Mouse (Mus musculus): ENCODE measurements around the gene Cenpu.
A peak's percentile ranks its signal among the peaks of the same experiment; 100 is the strongest.

The Cenpu gene

DNA sequence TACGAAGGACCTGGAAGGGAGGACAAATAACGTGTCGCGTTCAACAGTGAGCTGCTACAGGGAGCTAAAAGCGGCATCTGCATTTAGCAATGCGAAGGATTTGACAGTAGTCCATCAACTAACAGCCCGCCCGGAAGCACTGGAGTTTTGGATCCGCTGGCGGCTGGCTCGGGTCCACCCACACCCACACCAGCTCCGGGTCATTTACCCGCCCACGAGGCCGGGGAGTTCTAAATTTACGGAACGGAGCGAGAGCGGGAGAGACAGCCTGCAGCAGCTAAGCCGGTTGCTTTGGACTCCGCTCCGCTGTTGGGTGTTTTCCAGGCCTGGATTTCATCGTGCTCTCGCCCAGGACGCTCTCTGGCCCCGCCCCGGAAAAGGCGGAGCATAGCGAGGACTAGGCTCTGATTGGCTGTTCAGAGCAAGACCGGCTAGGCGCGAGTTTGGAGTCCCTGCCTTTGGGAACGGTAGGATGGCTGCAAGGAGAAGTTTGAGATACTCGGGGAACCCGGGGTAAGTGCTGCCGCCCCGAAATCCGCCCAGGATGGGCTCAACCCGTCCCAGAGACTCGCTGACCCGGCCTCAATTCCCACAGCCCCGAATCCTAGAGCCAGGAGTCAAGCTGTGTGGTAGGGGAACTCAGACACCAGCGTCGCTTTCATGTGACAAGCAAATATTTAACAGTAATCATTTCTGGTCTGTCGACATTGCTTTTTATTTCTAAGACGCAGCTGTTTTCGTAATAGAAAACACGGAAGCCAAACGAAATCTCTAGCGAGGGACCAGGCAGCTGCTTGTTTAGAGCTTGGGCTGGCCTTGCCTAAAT is at the start of gene Cenpu:
Gene Cenpu (plus strand): TSS at position 414 of the 826 bp plus-strand sequence.
- DNase-seq: peak; percentile 99

DNA sequence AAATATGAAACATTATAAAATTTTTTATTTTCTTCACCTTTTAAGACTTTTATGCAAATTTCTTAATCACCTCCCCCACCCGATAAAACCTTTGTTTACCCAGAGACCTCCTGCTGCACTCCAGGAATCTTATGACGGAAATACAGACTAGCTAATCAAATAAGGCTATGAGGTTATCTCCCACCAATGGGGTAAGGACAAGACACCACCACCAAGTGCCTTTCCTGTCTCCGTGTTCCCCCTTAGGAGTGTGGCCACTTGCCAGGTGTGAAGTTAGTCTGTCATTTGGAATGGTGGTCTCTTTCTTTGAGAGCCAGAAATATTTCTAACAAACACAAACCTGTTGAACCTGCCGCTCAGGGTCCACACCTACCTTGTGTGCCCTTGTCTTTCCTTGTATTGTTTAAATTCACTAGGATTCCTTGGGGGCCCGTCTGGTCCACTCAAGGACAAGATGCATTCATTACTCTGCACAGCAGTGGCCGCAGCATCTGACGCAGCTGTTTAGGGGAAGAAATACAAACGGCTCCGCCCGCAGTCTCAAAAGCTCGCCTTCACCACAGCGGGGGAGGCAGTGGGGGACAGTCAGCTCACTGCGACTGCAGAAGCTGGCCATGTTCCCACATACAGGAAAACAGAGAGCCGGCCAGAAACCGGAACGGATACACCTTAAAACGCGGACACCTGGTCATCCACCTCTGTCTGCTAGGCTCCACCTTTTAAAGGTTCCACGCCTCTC is 49.3 kb upstream of the Cenpu start:
- no peak for DNase-seq

DNA sequence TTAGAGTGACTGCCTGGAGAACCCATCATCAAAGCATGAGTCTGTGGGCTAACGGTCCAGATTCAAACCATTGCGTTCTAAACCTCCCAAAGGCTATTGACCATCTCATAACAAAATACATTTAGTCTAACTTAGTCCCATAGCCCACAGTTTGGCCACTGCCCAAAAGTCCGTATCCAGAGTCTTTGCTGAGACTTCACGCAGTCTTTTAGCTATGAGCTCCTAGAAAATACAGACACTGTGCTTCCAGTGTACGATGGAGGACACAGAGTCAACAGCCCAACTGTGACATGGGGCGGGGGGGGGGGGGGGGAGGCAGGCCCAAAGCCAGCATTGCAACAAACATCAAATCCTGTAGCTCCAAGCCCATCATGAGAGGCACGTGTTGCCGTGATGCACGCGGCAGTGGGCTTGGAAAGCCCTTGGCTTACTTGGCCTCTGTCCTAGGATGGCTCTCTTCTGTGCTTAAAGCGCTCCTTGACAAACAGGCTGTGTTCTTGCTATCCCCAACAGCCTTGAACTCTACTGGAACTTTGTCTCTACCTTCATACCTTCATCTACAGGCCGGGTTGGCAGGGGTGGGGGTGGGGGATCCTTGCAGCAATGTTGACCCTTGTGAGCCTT is 48.6 kb upstream of the Cenpu start:
- no peak for DNase-seq

DNA sequence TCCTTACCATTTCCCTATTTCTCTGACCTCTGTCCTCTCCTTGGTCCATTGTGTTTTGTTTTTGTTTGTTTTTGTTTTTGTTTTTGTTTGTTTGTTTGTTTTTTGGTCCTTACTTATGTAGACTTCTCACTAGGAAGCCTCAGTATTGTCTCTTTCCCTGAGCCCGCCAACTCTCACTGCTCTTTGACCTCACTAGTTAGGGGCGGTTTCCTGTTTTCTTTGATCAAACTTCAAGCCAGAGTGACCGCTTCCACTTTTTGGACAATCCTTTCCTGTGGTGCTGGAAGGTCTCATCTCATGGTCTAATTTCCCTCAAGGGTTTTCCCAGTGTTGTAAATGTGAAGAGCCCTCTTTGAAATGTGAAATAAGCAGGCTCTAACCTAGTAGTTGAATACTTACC is 47.6 kb upstream of the Cenpu start:
- DNase-seq: no peak

DNA sequence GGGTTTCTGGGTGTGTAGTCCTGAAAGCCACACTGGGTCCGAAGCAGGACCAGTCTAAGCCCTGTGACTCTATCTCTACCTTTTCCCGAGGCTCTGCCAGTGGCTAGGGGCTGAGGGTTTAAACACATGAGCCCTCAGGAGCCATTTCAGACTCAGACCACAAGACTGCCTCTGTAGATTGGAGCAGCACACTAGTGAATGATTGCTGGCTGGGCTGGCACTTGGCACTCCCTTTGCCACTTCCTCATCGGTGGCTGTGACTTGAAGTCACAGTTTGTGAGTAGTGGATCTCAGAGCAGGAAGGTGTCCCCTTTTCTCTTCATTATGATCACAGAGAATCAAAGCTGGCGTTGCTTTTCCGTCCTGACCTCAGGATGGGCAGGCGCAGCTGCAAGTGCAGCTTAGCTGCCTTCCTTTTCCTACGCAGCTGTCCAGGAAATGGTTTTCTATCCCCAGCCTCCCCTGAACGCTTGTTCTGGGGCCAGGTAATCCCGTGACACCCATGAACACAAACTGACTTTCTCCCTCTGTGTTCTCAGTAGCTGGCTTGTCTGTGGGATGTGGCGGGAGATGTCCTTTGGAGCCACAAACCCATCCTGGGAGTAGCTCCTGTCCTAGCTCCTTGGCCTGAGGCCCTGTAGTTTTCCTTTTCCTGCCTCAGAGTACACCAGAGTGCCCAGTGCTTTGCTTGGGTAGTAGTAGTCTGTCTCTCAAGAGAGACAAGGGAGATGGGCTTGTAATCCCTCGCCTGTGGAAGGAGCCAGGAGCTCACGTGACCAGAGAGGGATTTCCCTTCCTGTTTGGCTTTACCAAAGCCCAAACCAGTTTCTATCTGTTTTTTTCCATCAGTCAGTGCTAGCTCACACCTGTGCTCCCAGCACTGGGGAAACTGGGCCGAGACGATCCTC is 43.1 kb upstream of the Cenpu start:
- DNase-seq: peak; percentile 40

DNA sequence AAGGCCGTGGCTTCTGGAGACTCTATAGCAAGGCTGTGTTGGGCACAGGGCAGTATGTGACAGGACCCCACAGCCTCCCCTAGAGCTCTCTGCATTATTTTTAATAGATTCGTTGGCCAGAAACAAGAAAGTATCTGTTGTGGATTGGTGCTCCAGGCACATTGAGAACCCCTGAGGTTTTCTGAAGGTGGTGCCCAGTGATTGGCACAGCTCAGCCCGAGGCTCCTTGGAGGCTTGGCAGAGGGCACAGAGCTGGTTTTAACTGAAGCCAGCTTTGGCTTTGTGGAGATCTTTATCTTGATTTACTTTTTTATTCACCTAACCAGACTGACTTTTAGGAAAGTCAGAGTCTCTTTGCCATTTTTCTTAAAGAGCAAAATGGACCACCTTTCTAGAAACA is 42.4 kb upstream of the Cenpu start:
- DNase-seq: no peak

DNA sequence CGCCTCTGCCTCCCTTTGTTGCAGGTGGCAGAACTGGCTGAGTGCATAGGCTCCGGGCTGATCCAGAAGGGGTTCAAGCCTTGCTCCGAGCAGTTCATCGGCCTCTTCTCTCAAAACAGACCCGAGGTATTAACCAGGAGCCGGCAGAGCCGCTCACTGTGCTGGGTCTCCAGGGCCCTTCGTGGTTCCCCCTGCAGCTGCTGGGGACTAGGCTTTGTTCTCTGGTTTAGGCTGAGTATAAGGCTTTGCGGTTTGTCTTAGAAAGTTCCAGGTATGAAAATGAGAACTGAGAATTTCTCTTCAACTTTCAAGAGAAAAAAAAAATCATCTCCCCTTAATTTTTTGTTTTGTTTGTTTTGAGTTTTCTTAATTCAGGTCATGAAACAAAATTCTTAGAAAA is 40.5 kb upstream of the Cenpu start:
- peak; percentile 37 for DNase-seq

DNA sequence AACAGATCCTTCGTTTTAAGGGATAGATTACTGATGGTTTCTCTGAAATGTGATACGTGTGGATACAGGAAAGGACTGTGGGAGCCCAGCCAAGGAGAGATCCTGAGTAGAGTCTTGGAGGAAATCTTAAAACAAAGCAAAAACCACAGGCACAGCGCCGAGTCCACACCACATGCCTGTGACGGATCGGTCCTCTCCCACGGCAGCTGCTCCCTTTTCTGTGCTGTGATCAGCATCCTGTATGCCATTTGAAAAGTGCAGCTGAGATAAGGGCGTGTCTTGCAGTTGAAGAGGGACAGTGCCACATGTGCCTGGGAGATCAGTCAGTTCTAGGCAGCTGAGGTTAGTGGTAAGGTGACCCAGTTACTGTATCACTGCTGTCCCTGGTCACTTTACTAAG is 39.3 kb upstream of the Cenpu start:
- peak; percentile 45 for DNase-seq

DNA sequence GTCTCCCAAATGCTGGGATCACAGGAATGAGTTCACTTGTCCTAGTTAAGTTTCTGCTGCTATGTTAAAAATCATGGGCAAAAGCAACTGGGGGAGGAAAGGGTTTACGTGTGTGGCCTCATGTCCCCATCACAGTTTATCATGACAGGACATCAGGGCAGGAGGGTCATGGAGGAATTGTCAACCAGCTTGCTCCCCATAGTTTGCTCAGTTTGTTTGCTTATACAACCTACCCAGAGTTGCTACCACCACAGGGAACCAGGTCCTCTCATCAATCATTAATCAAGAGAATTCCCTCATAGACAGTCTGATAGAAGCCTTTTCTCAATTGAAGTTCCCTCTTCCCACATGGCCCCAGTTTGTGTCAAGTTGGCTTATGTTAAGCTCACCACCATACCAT is 37.8 kb upstream of the Cenpu start:
- no peak for DNase-seq

DNA sequence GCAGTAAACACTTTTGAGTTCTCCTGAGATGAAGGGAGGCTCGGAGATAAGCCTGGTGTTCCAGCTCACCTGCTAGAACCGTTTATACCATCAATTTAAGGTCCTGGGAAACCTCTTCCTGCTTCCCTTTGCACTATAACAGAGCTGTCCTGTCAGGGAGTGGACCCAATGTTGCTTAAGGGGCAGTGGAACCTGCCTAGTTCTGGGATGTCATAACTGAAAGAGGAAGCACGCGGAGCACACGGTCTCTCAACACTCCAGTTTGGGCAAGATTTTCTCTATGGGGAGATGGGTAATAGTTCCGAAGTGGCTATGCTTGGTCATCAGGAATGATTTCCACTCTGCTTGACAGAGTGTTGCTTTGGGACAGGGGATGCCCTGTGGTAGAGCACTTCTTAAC is 31.2 kb upstream of the Cenpu start:
- no peak for DNase-seq

DNA sequence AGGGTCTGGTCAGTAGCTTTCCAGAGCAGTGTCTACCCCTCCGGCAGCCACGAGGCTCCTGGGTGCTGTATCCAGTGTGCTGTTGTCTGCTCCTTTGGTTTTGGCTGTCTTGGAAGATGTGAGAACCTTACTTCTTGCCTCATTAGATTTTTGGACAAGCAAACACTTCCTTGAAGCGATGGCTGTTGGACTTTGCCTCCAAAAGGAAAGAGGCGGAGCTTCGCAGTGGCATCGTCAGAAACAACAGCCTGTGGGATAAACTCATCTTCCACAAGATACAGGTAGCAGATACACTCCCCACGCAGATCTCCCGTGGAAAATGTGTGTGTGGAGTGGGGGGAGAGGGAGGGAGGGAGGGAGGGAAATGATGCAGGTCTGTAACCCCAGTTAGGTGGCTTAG is 25.7 kb upstream of the Cenpu start:
- no peak for DNase-seq

DNA sequence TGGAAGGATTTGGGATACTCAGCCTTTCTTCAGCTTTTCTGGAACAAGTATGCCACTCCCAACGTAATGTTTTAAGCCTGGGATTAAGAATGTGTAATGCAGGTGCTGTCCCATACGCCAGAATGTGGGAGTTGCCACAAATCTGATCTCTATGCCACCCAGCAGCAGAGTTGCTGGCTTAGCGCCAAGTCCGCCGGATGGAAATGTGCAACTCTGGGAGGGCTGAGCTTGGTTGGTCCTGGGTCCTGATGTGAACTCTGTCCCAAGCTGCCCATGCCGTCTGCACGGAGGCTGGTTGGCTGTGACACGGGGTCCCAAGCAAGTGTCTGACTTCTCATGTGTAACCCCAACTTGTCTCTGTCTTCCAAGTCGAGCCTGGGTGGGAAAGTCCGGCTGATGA is 25.0 kb upstream of the Cenpu start:
- DNase-seq: no peak

DNA sequence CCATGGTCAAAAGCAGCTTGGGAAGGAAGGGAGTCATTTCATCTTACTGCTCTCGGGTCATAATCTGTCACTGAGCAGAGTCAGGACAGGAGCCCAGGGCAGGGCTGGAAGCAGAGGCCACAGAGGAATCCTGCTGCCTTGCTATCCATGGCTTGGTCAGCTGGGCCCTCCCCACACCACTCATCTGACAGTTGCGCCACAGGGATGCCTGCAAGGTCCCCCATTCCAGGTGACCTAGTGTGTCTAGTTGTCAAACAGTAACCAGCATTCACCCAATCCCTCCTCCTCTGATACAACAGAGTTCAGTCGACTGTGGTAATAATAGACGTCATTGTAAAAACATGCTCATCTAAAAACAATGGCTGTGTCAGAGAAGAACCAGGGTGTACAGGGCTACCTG is 22.3 kb upstream of the Cenpu start:
- no peak for DNase-seq

DNA sequence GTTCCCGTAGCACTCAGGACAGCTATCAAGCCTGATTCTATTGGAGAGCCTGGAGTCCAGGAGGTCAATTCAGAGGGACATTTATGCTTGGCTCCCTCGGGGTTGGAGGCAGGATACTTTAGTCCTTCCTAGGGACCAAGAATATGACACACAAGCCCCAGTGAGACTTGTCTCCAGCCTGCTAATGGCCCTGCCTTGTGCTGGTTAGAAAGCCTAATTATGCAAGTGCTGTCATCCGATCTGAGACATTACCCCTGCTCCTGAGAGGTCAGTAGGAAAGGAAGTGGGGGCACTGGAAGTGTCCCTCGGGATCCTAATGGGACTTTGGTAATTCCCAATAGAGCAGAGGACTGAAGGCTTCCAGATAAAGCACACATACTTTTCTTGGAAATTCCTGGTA is 21.3 kb upstream of the Cenpu start:
- no peak for DNase-seq

DNA sequence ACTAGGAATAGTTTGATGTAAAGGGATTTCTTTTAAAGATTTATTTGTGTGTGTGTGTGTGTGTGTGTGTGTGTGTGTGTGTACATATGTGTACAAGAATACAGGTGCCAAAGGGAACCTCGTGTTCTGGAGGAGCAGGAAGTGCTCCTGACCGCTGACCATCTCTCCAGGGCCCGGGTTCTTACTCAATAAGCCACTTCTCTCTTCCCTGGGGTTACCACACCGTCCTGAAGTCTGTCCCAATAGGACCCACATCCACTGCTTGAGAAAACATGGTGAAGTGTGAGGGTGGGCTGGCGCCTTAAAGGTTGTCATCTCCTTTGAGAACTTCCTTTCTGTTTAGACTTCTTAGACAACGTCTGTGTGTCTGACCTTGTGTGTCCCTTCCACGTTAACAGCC is 17.9 kb upstream of the Cenpu start:
- no peak for DNase-seq

DNA sequence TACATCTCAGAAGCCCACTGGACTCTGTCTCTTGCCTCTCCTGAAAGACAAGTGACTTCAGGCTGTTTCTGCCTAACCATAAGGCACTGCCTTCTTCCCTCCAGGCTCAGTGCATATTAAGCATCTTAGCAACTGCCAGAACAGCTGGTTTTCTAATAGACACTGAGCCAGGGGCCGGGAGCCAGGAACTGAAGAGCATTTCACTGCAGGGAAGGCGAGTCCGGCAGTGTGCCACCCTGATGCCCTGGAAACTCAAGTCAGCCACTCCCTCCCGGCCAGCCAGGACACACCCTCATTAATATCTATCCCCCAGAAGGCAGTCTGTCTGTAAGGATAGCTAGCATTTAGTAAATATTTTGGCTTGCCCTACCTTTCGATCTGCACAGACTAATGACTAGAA is 12.1 kb upstream of the Cenpu start:
- DNase-seq: no peak

DNA sequence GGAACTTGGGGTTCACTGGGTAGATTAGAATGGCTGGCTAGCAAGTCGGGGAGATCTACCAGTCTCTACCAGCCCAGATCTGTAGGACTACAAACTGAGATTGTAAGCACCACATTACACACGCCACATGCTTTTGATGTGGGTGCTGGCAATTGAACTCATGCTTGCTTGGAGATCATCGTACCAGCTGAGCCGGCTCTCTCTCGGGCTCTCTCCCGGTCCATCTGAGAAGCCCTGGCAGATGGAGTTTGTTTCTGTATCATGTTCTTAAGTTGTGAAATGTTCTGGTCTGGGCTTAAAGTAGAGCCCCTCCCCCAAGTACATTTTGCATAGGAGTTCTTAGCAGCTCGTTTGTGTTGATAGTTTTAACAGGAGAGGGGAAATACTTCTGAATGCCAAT is 8.6 kb upstream of the Cenpu start:
- peak; percentile 37 for DNase-seq

DNA sequence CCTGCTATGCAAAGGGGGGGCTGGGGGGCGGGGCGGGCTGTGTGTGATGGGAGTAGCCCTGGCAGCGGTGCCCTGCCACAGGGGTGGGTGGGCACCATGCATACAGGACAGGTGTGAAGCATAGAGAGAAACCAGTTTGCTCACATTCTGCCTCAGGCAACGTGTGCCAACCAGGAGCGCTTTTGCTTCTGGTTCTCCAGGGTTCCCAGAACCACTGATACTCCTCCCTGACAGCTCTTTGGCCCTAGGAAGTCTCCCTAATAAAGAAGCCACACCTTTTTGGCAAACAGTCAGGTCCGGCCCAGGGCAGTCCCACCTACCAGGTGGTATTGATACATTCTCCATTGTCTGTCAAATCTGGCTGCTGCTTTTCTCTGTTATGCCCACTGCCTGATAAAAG is 8.2 kb upstream of the Cenpu start:
- DNase-seq: no peak

DNA sequence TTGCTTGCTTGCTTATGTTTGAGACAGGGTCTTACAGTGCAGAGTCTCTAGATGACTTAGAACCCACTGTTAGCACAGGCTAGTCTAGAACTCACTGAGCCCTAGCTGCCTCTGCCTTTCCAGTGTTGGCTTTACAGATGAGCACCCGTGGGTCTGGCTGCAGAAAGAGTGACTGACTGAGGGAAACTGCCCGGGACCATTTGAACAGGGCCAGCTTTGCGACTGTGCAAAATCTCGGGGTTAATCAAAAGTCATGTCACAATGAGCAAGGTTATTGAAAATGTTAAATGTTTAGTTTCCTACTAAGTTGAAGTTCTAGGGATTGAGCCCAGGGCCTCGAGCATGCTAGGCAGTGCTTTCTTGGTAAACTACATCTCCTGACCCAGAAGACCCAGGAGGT is 6.0 kb upstream of the Cenpu start:
- no peak for DNase-seq

DNA sequence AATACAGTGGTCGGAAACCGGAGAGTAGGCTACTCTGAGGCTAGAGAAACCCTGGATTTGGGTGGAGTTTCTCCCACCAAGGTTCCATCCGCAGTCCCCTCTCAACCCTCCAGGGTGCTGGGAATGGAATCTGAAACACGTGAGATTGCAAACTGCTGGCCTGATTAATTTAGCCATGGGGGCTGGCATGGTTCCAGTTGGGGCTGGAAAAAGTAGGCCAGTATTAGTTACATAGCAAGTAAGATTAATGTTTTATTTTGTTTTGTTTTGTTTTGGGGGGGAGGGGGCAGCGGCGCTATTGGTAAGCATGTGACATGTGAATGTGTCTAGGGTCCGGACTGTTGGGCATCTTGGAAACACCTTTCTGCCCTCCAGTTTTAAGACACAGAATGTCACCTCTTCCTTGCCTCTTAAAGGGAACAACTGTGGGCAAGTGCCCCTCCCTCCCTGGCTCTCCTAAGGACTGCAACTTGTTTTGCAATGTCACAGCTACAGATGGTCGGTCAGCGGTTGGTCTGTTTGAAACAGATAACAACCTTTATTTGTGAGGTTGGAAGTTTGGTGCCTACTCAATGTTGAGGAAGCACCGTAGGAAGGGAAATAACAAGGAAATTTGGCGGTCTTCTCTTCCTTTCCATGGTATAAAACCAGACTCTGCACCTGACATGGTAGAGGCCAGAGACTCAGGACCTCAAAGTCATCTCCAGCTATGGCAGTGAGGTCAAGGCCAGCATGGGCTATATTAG is 5.2 kb upstream of the Cenpu start:
- DNase-seq: no peak

DNA sequence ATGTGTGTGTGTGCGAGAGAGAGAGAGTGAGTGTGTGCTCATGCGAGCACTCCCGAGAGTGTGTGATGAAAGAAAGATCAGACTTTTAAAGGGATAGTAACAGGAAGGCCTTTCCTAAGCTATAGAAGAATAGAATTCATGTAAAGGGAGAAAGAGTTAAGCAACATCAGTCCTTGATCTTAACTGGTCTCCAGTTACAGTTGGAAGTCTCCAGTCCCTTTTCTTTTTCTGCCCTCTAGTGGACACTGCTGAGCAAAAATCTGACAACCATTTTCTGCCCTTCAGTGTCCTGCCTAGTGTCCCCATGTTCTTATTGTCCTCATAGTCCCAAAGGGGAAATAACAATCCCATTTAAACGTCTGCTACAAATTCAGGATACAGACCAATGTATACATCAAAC is 4.6 kb upstream of the Cenpu start:
- DNase-seq: peak; percentile 35

DNA sequence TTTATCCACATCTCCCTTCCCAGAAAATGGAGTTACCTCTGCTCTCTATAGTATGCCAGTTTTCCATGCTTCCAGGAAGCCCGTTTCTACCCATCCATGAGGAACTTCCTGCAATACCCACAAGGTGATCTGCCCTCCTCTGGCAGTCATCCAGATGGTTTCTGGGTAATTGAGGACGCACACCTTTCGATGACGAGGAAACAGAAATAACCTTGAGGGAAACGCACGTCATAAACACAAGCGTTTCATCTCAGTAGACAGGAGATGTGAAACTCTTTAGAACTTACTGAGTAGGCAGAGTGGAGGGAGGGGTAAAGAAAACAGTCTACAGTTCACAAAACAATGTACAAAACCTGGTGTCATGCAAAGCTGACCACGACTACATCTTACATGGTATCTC is 1.8 kb upstream of the Cenpu start:
- no peak for DNase-seq
